Mouse (Mus musculus): Measurements from ENCODE around the gene Olfr31. TPM values are rescaled to one million over a fixed set of nuclear protein-coding genes. Genes with fewer than 3 reads are reported as not detected.

Olfr31 gene
- total RNA-seq (2023): not detected in 4 replicates

DNA sequence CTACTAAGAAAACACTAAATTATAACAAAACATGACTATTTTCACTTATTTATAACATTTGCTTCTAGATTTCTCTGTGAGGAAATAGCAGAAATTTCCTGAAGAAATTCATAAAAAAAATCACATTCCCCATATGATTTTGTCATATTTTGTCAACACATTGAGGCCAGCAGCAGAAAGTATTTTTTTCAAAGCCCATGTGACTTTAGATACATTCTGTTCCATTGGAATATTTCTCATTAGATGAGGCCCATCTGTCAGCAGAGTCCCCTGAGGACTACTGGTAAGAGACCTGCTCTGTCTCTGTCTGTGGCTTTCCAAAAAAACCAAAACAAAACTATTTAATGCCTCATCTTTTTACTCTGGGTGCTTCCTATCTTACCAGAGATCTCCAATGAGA, at the start of gene Olfr31:
Olfr31 (plus strand) TSS at position 301 of the 400 bp plus-strand sequence.

DNA sequence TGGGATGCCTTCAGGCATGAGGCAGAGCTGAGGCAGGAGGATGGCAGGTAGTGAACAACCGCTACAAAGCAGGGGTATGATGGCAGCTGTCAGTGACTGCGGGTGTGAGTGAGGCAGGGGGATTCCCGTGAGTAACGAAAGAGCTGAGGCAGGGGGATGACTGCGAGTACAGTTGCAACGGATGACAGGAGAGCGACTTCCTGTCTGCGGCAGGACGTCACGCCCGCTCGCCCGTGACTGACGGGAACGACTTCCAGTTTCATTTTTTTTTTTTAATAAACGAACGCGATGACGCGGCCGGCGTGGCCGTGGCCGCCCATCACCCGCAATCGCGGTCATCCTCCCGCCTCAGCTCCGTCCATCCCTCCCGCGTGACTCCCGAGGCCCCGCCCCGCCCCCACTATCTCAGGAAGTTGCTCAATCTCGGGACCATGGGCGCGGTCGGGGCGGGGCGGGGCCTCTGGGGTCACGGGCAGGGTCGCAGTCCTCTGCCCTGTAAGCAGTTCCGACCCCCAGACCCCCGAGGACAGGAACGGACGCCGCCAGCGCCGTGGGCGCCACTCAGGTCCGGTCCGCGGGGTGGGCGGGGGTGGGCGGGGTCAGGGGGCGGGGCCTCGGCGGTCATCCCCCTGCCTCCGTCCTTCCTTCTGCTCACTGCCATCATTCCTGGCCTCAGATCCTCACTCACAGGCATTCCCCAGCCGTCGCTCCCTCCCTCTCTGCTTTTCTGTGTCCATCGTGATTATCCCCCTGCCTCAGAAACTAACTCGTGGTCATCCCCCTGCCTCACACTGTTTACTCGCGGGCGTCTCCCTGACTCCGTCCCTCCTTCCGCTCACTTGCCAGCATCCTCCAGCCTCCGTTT, 23.6 kb downstream of the Olfr31 start, which contains the start of gene Il3ra:
Il3ra (plus strand) TSS at position 328 of the 865 bp plus-strand sequence.

Other genes starting within 250 kb of the Olfr31 start
- 93.3 to 106 TPM (median 94.5 TPM) in 4 replicates for gene Psmd6, start 201.8 kb upstream of the Olfr31 start, total RNA-seq (2023)
- not detected in 4 replicates for gene Olfr720, start 136.0 kb upstream of the Olfr31 start, total RNA-seq (2023)
- 23.8 to 32.3 TPM (median 28.4 TPM) in 4 replicates for gene Il3ra, start 23.4 kb downstream of the Olfr31 start, total RNA-seq (2023)
- not detected in 4 replicates for gene Olfr721-ps1, start 78.5 kb downstream of the Olfr31 start, total RNA-seq (2023)

Data from B cell, adult 62 days (primary cell).